Mouse (Mus musculus) urinary bladder, postnatal 14 days (tissue): ENCODE measurements around the gene Nr5a1.
A peak's percentile ranks its signal among the peaks of the same experiment; 100 is the strongest.

Experiments
- DNase-seq: peaks from one replicate; pipeline ENCODE4 v3.0.0; 2021; ENCODE audit warnings: low spot score

Gene Nr5a1

GRCm38 (mm10) chr2:38650340-38650739 is 64.0 kb downstream of the Nr5a1 start:
- DNase-seq, result no peak

- DNase-seq, result no peak
Measured at GRCm38 (mm10) chr2:38647661-38648060, 66.7 kb downstream of the Nr5a1 start.

- no peak for DNase-seq
Measured at GRCm38 (mm10) chr2:38647201-38647606, 67.1 kb downstream of the Nr5a1 start.

DNA sequence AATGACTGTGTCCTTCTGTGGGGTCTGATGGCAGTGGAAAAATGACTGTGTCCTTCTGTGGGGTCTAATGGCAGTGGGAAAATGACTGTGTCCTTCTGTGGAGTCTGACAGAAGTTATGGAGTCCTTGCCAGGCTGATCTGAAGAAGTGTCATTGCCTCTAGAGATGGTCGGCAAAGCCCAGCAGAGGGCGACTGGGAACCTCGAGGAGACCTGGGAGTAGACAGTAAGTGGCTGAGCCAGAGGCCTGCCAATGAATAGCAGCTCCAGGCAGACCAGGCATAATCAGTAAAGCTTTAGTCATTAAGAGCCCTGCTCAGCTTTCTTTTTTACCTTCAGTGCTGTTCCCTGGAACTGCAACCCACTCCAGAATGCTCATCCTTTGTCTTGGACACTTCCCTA is 68.4 kb downstream of the Nr5a1 start:
- DNase-seq, result peak; percentile 78

DNA sequence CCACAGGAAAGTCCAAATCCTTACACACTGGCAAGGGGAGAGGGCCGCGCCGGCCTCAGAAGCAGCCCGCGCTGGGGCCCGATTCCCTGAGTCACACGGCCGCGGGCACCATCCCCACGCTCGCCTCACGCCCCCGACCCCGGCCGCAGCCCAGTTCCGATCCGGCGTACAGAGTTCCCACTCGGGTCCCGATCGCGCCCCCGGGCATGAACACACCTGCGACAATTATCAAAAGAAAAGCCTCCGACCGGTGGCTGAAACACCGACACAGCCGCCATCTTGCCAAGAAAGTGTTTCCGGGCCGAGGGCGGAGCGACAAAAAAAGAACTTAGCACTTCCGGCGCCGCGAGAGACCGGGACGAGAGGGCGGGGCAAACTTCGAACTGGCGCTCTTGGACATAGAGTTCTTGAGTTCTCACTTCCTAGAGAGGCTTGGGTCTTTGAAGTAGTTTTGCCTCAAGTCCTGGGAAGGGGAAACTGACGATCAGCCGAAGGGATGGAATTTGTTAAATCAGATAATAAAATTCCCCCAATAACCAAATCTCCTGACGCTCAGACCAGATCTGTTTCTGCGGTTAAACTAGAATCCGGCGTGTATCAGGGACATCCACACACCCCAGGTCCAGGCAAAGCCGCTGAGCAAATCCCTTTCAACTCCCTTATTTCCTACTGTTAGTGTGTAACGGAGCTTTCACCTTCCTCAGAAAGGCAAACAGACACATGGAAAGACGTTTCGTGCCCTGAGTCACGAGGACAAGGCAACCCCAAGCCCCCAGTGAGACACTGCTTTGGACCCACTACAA is 70.5 kb downstream of the Nr5a1 start, which contains the start of gene Psmb7:
Gene Psmb7, minus strand, starts transcription at position 463 of the 803 bp plus-strand sequence.
- DNase-seq, result peak; percentile 90
